Mouse (Mus musculus) bone marrow, adult 2 months (tissue): ENCODE results near the gene Litaf. TPM values are rescaled to one million over a fixed set of nuclear protein-coding genes. Genes with fewer than 3 reads are reported as not detected.

Experiments used
- H3K27ac ChIP-seq: fragments of 200-500 bp; 2 replicates; pipeline ENCODE4 v1.5.1; 2012; ENCODE audit warnings: low read depth, mild to moderate bottlenecking, control low read depth, inconsistent platforms, low read length; ENCODE audit not compliant: control insufficient read depth, poor library complexity, insufficient read depth
- H3K4me1 ChIP-seq: fragments of 200-500 bp; 2 replicates; pipeline ENCODE4 v1.6.1; 2011; ENCODE audit warnings: low read length; ENCODE audit not compliant: control insufficient read depth, insufficient read depth
- H3K4me3 ChIP-seq: fragments of 200-500 bp; replicated peaks from 2 replicates; pipeline ENCODE3; 2011; ENCODE audit warnings: mild to moderate bottlenecking, low read depth, low read length, control low read depth; ENCODE audit not compliant: control insufficient read depth
- CTCF ChIP-seq: fragments of 200-500 bp; IDR thresholded peaks from 2 replicates; pipeline ENCODE4 v1.5.1; 2011; ENCODE audit warnings: low read length, control low read depth; ENCODE audit not compliant: control insufficient read depth, insufficient read depth
- POLR2A ChIP-seq: fragments of 200-500 bp; IDR thresholded peaks from 2 replicates; pipeline ENCODE4 v1.6.1; 2011; ENCODE audit warnings: low read depth, mild to moderate bottlenecking, control low read depth, low read length, borderline replicate concordance; ENCODE audit not compliant: control insufficient read depth
- whole genome bisulfite sequencing: fragments of 180-500 bp; shearing (Covaris S2); methylation state at CpG from one replicate; pipeline ENCODE4 v1.1.7; 2018; 5-methylcytosine and 5-hydroxymethylcytosine counted together
- polyA plus RNA-seq: library from polyadenylated mRNA; stranded (reverse); fragments of >200 nt; gene quantifications from 2 replicates; pipeline ENCODE4 v1.2.4, GENCODE M21; 2011; ENCODE audit warnings: low replicate concordance; ENCODE audit not compliant: missing spikeins, insufficient read depth, insufficient read length

Gene Litaf
- polyA plus RNA-seq, 1 experiment = 41.1 TPM

- 71% methylated on average over 8 of the region's 8 CpGs for WGBS
- no peak for TF ChIP-seq CTCF
- TF ChIP-seq POLR2A = no peak
Observed at GRCm38 (mm10) chr16:10956938-10957685, 108.8 kb downstream of the Litaf start.

GRCm38 (mm10) chr16:10955078-10955477, 110.9 kb downstream of the Litaf start:
- WGBS = 74% methylated on average over 4 of the region's 4 CpGs
- TF ChIP-seq POLR2A = no peak
- no peak for TF ChIP-seq CTCF
- Histone ChIP-seq H3K4me3 (no peak overlapping the region), H3K4me1 (peaks cover 13% of the 10 kb centered on the region), H3K27ac (no peak overlapping the region)

More at GRCm38 (mm10) chr16:10956938-10957685, 108.8 kb downstream of the Litaf start:
- Histone ChIP-seq H3K27ac (0 out of 2 replicates have a peak overlapping the region, but pooled peaks have one; percentile 77), H3K4me3 (no peak overlapping the region), H3K4me1 (peaks cover 18% of the 10 kb centered on the region)

GRCm38 (mm10) chr16:10952881-10953280, 113.1 kb downstream of the Litaf start:
- no peak overlapping the region for H3K27ac ChIP-seq
- no peak overlapping the region for H3K4me3 ChIP-seq
- 72% methylated on average over 3 of the region's 3 CpGs for WGBS
- H3K4me1 ChIP-seq = peaks cover 10% of the 10 kb centered on the region
- no peak for TF ChIP-seq CTCF
- no peak for TF ChIP-seq POLR2A

- no peak overlapping the region for H3K4me3 ChIP-seq
- WGBS = 67% methylated on average over 2 of the region's 2 CpGs
- no peak overlapping the region for H3K27ac ChIP-seq
- H3K4me1 ChIP-seq = peaks cover 6% of the 10 kb centered on the region
- TF ChIP-seq POLR2A = no peak
- TF ChIP-seq CTCF = no peak
Observed at GRCm38 (mm10) chr16:10952071-10952470, 113.9 kb downstream of the Litaf start.

DNA sequence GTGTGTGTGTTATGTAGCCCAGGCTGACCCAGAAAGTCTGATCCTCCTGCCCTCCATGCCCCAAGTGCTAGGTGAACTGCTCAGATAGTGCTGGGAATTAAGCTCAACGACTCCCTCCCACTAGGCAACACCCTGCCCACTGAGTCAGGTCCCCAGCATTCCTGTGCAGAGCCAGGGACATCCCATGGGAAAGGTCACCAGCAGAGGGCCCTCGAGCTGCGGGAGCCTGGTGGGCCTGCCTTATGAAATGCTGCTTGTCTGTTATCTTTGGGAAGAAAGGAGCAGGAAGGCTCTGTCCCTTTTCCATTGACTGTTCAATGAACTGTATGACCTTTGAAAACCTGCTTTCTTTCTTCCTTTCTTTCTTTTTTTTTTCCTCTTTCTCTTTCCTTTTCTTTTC, 114.4 kb downstream of the Litaf start:
- WGBS = 36% methylated on average over 3 of the region's 3 CpGs
- Histone ChIP-seq H3K4me1 (peaks cover 4% of the 10 kb centered on the region), H3K27ac (no peak overlapping the region), H3K4me3 (no peak overlapping the region)
- TF ChIP-seq POLR2A (no peak), CTCF (peak; percentile 21; the same call in 1 of the 2 replicates)

DNA sequence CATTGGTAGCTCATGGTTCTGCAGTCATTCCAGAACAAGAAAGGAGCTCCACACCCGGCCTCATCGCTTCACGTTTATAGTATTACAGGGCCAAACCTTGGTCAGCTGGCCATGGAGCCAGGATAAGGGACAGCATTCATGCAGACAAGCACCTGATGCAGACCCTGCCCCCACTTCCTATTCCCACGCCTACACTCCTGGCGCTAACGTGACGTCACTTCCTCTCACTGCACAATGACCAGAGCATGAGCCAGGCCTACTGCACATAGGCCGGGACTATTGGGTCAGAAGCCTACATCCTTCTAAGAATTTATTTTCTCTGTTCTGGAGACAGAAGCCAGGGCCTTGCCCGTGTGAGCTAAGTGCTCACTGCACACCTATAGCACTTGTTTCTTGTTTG, 115.4 kb downstream of the Litaf start:
- Histone ChIP-seq H3K4me3 (no peak overlapping the region), H3K27ac (no peak overlapping the region), H3K4me1 (peaks cover 4% of the 10 kb centered on the region)
- TF ChIP-seq POLR2A (no peak), CTCF (no peak)
- WGBS = 61% methylated on average over 9 of the region's 9 CpGs

DNA sequence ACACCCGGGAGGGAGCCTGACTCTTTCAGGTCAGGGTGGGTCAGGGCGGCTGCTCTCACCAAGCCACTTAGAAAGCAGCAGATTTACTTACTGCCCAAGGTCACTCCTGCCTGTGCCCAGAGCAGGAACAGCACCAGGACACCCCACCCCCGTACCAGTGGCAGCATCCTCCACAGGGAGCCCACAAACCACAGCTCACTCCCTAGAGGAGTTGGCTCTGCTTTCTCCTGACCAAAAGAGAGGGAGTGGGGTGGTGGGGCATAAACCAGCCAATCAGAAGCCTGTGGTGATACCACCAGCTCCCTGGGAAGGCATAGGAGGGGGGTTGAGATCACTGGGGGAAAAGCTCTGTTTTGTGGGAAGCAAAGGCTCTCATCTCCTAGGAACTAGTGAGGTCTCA, 118.2 kb downstream of the Litaf start:
- Histone ChIP-seq H3K4me3 (no peak overlapping the region), H3K4me1 (peaks cover 4% of the 10 kb centered on the region), H3K27ac (no peak overlapping the region; the same call in 1 of the 2 replicates)
- TF ChIP-seq CTCF = no peak
- no peak for TF ChIP-seq POLR2A
- 35% methylated on average over 3 of the region's 3 CpGs for WGBS

- H3K4me3 ChIP-seq = no peak overlapping the region
- peaks cover 3% of the 10 kb centered on the region for H3K4me1 ChIP-seq
- no peak for TF ChIP-seq POLR2A
- TF ChIP-seq CTCF = no peak
- WGBS = 29% methylated on average over 7 of the region's 7 CpGs
- peak overlapping the region; percentile 22; the same call in 1 of the 2 replicates for H3K27ac ChIP-seq
Observed at GRCm38 (mm10) chr16:10945381-10946127, 120.4 kb downstream of the Litaf start.
